Mouse (Mus musculus): ENCODE data around the gene Bst2.

Gene Bst2

DNA sequence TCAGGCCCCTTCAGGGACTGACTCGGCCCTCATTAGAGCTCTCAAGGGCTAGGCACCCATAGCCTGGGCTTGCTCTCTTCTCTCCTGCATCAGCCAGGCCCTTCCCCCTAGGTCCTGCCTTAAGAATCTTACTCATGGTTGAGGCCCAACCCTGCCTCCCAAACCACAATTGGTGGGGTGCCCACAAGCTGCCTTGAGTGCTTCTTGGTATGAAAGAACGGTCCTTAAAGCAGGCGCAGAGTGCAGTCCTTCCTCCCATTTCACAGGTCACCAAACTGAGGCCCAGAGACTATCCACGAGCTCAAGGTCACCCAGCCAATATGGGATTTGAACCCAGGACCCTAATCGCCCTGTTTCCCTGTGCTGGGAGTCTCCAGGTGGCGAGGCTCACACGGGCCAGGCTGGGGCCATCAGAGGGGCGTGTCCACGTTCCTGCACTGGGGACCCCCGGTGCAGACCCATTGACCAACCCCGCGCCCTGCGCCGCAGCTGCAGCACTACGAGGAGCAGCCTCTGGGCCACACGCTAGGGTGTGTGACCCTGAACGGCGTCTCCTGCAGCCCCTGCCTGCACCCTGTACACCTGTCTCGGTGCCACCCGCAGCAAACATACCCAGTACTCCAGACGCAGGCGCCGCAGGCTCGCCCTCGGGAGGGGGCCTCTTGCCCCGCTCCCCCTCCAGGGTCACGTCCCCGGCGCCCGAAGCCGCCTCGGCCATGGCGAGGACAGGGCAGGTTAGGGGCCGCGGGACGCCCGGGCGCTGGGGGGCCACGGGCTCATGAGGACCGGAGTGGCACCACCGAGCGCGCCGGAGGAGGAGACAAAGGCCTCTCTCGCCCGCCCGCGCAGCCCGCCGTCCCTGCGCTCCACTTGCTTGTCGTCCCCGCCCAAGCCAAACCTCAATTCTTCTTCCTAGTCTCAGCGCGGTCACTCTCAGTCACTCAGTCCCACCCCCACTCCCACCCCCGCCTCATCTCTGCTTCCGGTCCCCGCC is 51.8 kb downstream of the Bst2 start, which contains the start of gene Ano8:
Gene Ano8, minus strand, starts transcription at position 822 of the 994 bp plus-strand sequence.
- DNase-seq (ENCODE audit: low read depth, low spot score) = peak; percentile 79

DNA sequence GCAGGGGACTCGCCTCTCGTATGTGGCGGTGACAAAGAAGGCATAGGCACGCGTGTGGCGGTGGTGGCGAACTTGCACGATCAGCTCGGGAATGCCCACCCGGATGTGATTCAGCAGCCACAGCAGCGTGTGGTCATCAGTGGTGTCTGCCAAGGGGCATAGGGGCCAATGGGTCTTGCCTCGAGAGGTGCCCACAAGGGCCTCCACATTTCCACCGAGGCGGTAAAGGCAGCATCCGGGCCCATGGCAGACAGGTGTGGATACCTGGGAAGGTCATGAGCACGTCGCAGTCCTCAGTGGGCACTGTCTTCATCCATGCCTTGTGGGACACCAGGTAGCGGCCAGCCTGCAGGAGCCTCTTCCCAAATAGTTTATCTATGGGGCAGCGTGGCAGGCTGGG is 52.5 kb downstream of the Bst2 start:
- no peak for DNase-seq (ENCODE audit: low read depth, low spot score)

Measured in retina, adult 2 months (tissue).